Mouse (Mus musculus): ENCODE measurements around the gene Arpc3.
"Not testable (repeated sequence)": the region's sequence is repeated elsewhere in the genome, so short reads cannot be mapped to it uniquely, and the experiment has no call there.

Gene Arpc3

GRCm38 (mm10) chr5:122444492-122444891 lies 52.8 kb downstream of the Arpc3 start:
- DNase-seq: no peak

GRCm38 (mm10) chr5:122445051-122445610 lies 53.5 kb downstream of the Arpc3 start:
- DNase-seq: no peak

- DNase-seq: no peak
Measured at GRCm38 (mm10) chr5:122447857-122448256, 56.2 kb downstream of the Arpc3 start.

GRCm38 (mm10) chr5:122448869-122449268 lies 57.2 kb downstream of the Arpc3 start:
- no peak for DNase-seq

- no peak for DNase-seq
Measured at GRCm38 (mm10) chr5:122449946-122450345, 58.3 kb downstream of the Arpc3 start.

- no peak for DNase-seq
Measured at GRCm38 (mm10) chr5:122450913-122451317, 59.2 kb downstream of the Arpc3 start.

GRCm38 (mm10) chr5:122451324-122451723 lies 59.6 kb downstream of the Arpc3 start:
- DNase-seq: no peak

GRCm38 (mm10) chr5:122452194-122452593 lies 60.5 kb downstream of the Arpc3 start:
- no peak for DNase-seq

GRCm38 (mm10) chr5:122453188-122453587 lies 61.5 kb downstream of the Arpc3 start:
- DNase-seq: no peak

GRCm38 (mm10) chr5:122454442-122454841 lies 62.8 kb downstream of the Arpc3 start:
- DNase-seq: no peak

GRCm38 (mm10) chr5:122454883-122455282 lies 63.2 kb downstream of the Arpc3 start:
- DNase-seq: no peak

GRCm38 (mm10) chr5:122455584-122455983 lies 63.9 kb downstream of the Arpc3 start:
- DNase-seq: no peak

GRCm38 (mm10) chr5:122457054-122457453 lies 65.4 kb downstream of the Arpc3 start:
- not testable (repeated sequence) for DNase-seq

- DNase-seq: no peak
Measured at GRCm38 (mm10) chr5:122458066-122458465, 66.4 kb downstream of the Arpc3 start.

- peak; percentile 67 to 73 for DNase-seq
Measured at GRCm38 (mm10) chr5:122459335-122459734, 67.7 kb downstream of the Arpc3 start.

GRCm38 (mm10) chr5:122460656-122461055 lies 69.0 kb downstream of the Arpc3 start:
- DNase-seq: peak; percentile 78 to 80

- DNase-seq: no peak
Measured at GRCm38 (mm10) chr5:122461431-122461830, 69.8 kb downstream of the Arpc3 start.

All from cerebellum, adult 18-20 months (tissue).